Mouse (Mus musculus) left cerebral cortex, postnatal 10 days (tissue): ENCODE results near the gene Myzap. TPM values are rescaled to one million over a fixed set of nuclear protein-coding genes. Genes with fewer than 3 reads are reported as not detected.
"Not testable (repeated sequence)": the region's sequence is repeated elsewhere in the genome, so short reads cannot be mapped to it uniquely, and the experiment has no call there.

Experiments
- DNase-seq, 2 experiments: peaks; one replicate each; pipeline ENCODE4 v3.0.0; 2021 to 2022; ENCODE audit warnings: low spot score in 2 of 2, mixed read lengths in 1 of 2; ENCODE audit errors: extremely low spot score in 1 of 2
- intact Hi-C: fragments of 180-260 bp; cut with DNase I; formaldehyde crosslinking; loops from one replicate; pipeline ENCODE4 v1.15.1; 2025
- total RNA-seq, 2 experiments: library from RNA; stranded (reverse); gene quantifications; 2 replicates each; pipeline ENCODE4 v1.2.3; 2021

Gene Myzap
- total RNA-seq, 2 experiments from 2014 or later: 1.9 to 3.0 TPM

- intact Hi-C loops: no loop called here
- DNase-seq: no peak
Measured at GRCm38 (mm10) chr9:71496637-71497036, 95.5 kb downstream of the Myzap start.

DNA sequence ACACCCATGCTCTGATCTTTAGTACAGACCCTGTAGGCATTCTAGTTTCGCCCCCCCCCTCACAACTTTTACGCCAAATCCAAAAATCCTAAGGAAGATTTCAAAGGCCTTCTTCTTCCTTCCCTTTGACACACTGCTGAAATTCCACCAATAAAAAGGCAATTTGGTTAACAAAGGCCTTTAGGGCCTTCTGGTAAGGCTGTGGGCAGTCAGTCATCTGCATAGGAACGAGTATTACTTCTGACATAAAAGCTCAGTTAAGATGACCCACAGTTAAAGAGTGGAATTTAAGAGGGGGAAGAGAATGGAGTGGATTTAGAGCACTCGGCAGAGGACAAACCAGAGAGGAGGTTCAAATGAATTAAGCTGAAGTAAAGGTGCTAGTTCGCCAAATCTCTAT lies 98.4 kb downstream of the Myzap start:
- intact Hi-C loops: no loop called here

DNA sequence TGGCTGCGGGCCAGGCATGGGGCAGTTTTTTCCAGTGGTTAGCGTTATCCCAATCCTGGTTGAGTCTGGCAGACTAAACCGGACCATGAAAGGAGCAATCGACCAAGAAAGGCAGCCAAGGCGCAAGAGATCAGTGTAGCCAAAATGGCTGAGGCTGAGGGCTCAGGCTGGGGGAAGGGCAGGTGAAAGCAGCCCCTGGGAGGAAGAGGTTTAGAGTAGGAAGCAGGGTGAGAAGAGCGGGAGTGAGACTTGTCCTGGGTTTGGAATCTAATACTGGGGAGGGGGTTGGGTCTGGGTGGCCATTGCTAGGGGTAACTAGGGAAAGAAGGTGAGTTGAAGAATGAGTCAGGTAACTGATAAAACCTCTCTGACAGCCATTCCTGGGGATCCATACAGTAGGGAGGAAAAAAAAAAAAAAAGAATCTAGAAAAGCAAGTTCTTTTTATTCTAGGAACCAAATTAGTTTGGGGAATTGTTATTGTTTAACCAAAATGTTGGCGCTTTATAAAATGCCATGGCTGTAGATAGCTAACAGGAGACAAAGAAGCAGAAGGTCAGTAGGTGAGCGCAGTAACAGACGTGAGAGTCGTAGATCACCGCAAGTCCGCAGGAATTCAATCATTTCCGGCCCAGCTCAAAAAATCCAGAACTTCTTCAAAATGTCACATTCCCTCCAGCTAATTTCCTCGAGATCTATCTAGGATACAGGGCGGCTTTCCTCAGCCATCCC lies 99.7 kb downstream of the Myzap start:
- DNase-seq: no peak
- intact Hi-C loops: no loop called here

More for the DNA sequence above, 98.4 kb downstream of the Myzap start:
- DNase-seq: no peak

- intact Hi-C loops: no loop called here
Measured at GRCm38 (mm10) chr9:71490076-71490475, 102.1 kb downstream of the Myzap start.

DNA sequence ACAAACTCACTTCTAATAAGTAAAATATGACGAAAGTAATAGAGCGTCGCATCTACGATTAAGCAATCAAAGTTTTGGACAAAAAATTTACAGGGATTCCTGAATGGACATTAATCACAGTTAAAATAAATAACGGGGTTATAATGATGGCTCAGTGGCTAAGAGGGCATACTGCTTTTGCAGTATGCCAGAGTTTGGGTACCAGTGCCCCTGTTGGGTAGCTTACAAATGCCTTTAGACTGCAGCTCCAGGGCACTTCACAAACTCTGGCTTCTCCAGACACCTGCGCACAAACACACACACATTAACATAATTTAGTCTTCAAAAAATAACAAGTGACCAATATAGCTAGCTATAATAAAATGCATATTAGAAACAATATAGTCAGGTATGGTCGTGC lies 106.0 kb downstream of the Myzap start:
- intact Hi-C loops: no loop called here
- no peak for DNase-seq

More at GRCm38 (mm10) chr9:71490076-71490475, 102.1 kb downstream of the Myzap start:
- no peak for DNase-seq

DNA sequence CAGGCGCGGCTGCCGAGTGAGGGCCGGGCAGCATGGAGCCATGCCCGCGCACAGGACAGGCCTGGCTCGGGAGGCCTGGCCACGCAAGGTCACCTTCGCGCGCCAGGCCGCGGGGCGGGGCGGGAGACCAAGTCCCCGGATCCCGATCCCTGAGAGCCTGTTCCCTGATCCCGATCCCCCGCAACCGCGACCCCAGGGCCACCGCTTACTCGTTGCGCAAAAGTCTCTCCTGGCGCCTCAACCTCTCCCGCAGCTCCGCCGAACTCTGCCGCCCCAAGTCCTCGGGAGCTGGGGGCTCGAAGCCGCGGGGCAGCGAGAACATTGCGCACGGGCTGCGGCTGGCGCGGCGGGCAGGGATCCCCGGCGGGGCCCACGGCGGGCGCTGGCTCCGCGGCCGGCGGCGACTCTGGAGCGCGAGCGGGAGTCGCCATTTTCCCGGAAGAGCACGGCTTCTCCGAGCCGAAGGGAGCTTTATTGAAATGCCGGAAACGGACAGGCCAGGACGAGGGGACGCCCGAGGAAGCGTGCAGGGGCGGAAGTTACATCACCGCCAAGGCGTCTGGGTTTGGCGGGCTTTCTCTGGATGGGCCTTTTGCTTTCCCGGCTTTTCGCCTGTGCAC lies 106.6 kb downstream of the Myzap start, which contains the start of gene Polr2m:
Gene Polr2m, minus strand, starts transcription at position 461 of the 620 bp plus-strand sequence.
- intact Hi-C loops: no loop called here
- peak; percentile 90 to 95 for DNase-seq

DNA sequence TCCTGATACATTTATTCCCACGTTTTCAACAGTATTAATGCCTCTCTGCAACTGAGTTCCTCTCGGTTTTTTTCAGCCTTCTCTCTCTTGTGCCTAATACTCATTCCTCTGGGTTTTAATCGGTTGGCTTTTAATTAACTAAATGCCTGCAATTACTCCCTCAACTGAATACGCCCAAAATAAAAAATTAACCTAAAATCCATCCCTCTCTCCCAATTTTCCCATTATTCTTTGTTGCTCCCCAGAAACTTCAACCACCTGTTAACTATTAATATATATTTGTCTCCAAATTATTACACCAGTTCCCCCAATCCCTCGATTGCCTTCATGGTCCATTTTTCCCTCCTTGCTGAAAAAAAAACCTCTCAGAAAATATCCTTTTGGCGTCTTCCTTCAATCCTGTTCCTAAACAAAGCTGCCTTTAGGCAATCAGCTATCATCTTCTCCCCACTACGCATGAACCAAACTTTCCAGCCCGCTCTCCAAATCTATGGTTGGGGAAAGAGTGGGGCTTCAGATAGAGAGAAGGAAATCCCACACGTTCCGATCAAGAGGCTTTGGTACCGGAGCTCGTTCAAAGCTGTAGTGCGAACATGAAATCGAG lies 107.2 kb downstream of the Myzap start:
- DNase-seq: no peak
- intact Hi-C loops: no loop called here

- DNase-seq, intact Hi-C loops: not testable (repeated sequence)
Measured at GRCm38 (mm10) chr9:71483872-71484271, 108.3 kb downstream of the Myzap start.

GRCm38 (mm10) chr9:71480305-71480704 lies 111.9 kb downstream of the Myzap start:
- intact Hi-C loops: no loop called here
- DNase-seq: no peak

GRCm38 (mm10) chr9:71479413-71479812 lies 112.7 kb downstream of the Myzap start:
- intact Hi-C loops: no loop called here
- DNase-seq: no peak

- intact Hi-C loops: no loop called here
- no peak for DNase-seq
Measured at GRCm38 (mm10) chr9:71478596-71478995, 113.6 kb downstream of the Myzap start.

DNA sequence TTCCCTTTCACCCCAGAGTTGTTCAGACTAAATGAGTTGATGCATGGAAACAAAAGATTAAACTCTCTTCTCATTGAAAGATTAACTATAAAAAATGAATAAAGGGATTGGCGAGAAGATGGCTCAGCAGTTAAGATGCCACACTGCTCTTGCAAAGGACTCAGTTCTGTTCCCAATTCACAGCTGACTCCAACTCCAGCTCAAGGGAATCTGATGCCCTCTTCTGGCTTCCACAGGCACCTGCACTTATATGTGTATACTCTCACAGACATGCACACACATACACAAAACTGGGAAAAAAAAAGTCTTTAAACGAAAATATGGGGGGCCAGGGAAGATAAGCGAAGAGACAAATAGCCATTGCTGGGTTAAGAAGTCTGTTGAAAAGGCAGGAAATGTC lies 115.6 kb downstream of the Myzap start:
- DNase-seq: no peak
- intact Hi-C loops: no loop called here

DNA sequence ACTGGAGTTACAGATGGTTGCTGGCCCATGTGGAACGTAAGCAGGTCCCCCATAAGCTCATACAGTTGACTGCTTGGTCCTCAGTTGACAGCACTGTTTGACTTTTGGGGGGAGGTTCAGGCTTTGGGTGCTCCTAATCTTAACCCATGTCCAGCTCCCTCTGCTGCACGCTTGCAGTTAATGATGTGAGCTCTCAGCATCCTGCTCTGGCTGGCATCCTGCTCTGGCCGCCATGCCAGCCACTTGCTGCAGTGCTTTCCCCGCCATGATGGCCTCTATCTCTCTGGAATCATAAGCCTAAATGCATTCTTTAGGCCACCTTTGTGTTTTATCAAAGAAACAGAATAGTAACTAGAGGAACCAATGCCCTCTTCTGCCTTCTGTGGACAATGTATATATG lies 116.6 kb downstream of the Myzap start:
- no peak for DNase-seq
- intact Hi-C loops: no loop called here

DNA sequence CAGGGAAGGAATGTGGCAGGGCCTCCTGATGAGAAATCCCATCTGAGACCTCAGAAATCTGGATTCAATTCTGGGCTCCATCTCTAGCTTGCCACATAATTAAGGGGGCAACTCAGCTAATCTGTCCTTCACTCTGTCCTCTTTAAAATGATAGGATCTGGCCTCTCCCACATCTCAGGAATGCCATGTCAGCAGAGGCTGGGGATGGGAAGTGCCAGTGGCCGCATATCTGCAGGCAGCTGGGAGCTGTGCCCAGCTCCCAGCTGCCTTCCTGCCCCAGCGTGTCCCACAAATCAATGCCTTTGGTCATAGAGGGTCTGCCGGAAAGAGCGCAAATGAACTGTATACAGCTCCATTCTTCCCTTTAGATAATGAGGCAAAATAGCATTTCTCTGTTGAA lies 124.7 kb downstream of the Myzap start:
- no peak for DNase-seq

GRCm38 (mm10) chr9:71466111-71466510 lies 126.0 kb downstream of the Myzap start:
- DNase-seq: peak; percentile 11 to 29
- intact Hi-C loops: no loop called here

More for the DNA sequence above, 124.7 kb downstream of the Myzap start:
- intact Hi-C loops: no loop called here

DNA sequence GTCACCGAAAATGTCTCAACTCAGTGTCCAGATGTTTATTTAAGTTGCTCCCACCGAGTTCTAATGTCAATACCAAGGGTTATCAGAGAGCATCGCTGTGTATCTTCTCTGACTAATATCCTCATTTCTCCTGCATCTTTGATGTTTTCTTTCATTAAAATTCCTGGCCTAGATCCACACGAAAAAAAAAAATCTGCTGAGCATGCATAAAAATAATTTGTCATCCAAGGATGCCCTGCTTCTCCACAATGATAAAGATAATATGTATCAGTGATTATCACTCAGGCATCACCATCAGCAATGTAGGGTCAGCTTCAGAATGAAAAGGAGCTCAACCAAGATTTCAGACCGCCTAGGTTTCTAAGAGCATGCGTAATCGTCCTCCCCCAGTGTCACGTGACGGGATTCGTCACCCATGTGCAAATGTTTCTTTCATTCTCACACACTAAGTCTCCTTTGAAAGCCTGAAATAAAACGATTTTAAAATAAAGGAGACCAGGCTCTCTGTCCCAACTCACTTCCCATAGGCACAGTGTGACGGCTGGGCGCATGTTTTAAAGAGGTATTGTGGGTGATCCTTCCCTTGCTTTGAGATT lies 129.0 kb downstream of the Myzap start:
- DNase-seq: no peak
- intact Hi-C loops: no loop called here

DNA sequence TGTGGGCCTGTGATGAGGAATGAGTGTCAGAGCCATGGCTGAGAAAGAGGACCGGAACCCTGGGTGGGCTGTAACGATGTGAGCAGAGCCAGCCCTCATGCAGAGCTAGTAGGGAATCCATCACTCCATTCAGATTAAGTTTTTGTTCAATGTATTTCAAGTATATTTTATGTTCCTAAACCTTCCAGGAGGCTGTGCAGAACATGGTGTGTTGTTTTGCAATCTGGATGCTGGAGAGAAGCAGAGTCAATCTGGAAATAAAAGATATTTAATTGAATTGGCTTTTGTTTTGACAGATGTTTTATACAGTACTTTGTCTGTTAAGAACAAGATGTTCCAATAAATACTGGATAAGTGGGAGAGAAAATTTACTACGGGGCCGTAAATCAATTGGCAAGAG lies 135.4 kb downstream of the Myzap start:
- no peak for DNase-seq
- intact Hi-C loops: no loop called here
